Mouse (Mus musculus): ENCODE data around the gene 0610040J01Rik.

- TF ChIP-seq CTCF (IDR thresholded peaks at IDR 0.05), result peak; percentile 79
- TF ChIP-seq EP300 (IDR thresholded peaks at IDR 0.05), result no peak
Observed at GRCm38 (mm10) chr5:63886709-63887108, 74.5 kb downstream of the 0610040J01Rik start.

Data from lung, postnatal 0 days (tissue).